Mouse (Mus musculus) bone marrow macrophage, adult 2 months (primary cell): Measurements from ENCODE around the gene Midn. TPM values are rescaled to one million over a fixed set of nuclear protein-coding genes. Genes with fewer than 3 reads are reported as not detected.

Experiments
- H3K27ac ChIP-seq: 2 replicates; pipeline ENCODE4 v1.5.1; 2012; ENCODE audit warnings: low read depth, low read length; ENCODE audit not compliant: insufficient read depth
- H3K4me1 ChIP-seq: 2 replicates; pipeline ENCODE4 v1.6.1; 2012; ENCODE audit warnings: low read length; ENCODE audit not compliant: control insufficient read depth, insufficient read depth
- H3K4me3 ChIP-seq: 2 replicates; pipeline ENCODE4 v1.5.1; 2012; ENCODE audit warnings: mild to moderate bottlenecking, low read length, moderate library complexity; ENCODE audit not compliant: insufficient read depth
- CTCF ChIP-seq: IDR thresholded peaks from 2 replicates; pipeline ENCODE4 v1.5.1; 2012; ENCODE audit warnings: low read depth, mild to moderate bottlenecking, low read length, moderate library complexity
- POLR2A ChIP-seq: IDR thresholded peaks from 2 replicates; pipeline ENCODE4 v1.6.1; 2012; ENCODE audit warnings: mild to moderate bottlenecking, low read depth, low read length, borderline replicate concordance
- polyA plus RNA-seq: library from polyadenylated mRNA; stranded (reverse); fragments of >200 nt; gene quantifications from 2 replicates; pipeline ENCODE4 v1.2.4, GENCODE M21; 2012; ENCODE audit not compliant: missing spikeins, insufficient read depth, insufficient read length

Gene Midn
- polyA plus RNA-seq, 1 experiment, result 40.5 TPM

DNA sequence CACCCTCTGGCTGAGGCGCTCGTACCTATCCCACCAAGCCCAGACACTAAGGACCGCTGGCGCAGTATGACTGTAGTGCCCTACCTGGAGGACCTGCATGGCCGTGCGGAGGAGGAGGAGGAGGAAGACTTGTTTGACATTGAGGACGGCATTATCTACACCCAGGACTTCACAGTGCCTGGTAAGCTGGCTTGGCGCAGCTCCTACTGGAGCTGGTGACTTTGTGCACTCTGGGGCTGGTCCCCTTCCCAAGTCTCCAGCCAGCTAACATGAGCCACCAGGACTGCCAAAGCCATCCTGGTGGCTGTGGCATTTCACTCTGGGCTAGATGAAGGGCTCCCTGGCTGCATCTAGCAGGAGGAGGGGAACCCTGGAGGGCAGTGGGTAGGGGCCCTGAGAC, 20.2 kb upstream of the Midn start:
- Histone ChIP-seq H3K27ac (no peak overlapping the region), H3K4me3 (no peak overlapping the region), H3K4me1 (no peaks in the 10 kb centered on the region; the same call in 1 of the 2 replicates)
- TF ChIP-seq CTCF (no peak), POLR2A (no peak)

- Histone ChIP-seq H3K4me3 (no peak overlapping the region), H3K27ac (no peak overlapping the region), H3K4me1 (peaks cover 2% of the 10 kb centered on the region; the same call in 1 of the 2 replicates)
- no peak for TF ChIP-seq CTCF
- no peak for TF ChIP-seq POLR2A
Measured at GRCm38 (mm10) chr10:80129846-80130245, 18.2 kb upstream of the Midn start.

- H3K27ac ChIP-seq, result no peak overlapping the region
- peaks cover 2% of the 10 kb centered on the region; the same call in 1 of the 2 replicates for H3K4me1 ChIP-seq
- no peak for TF ChIP-seq CTCF
- no peak for TF ChIP-seq POLR2A
Measured at GRCm38 (mm10) chr10:80130403-80131031, 17.6 kb upstream of the Midn start.

DNA sequence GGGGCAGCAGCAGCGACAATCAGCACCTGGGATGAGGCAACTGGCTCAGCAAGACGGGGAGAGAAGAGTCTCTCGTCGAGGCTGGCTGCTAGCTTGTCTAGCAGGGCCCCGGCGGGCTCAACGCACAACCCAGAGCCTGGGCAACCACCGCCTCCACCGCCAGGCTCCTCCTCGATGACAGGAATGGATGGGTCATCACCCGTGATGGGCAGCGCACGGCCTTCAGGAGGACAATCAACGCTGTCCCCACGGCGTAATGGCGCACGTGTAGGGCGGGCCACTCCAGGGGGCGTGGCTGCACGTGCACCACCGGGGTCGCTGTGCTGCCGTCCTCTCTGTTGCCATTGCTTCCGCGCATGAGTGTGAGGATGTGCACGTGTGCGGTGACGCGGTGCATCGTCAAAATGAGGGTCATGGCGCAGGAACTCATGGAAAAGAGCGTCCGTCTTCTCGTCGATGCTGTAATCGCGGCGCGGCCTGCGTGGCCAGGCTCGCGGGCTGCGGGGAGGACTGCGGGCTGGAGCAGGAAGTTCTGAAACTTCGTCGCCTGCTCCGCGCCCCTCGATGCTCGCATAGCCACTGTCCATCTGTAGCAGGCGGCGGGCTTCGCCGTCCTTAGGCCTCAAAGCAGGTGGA, 16.6 kb upstream of the Midn start:
- Histone ChIP-seq H3K4me3 (no peak overlapping the region), H3K27ac (no peak overlapping the region), H3K4me1 (peaks cover 2% of the 10 kb centered on the region; the same call in 1 of the 2 replicates)
- no peak for TF ChIP-seq POLR2A
- TF ChIP-seq CTCF, result no peak

More at GRCm38 (mm10) chr10:80130403-80131031, 17.6 kb upstream of the Midn start:
- H3K4me3 ChIP-seq, result no peak overlapping the region

DNA sequence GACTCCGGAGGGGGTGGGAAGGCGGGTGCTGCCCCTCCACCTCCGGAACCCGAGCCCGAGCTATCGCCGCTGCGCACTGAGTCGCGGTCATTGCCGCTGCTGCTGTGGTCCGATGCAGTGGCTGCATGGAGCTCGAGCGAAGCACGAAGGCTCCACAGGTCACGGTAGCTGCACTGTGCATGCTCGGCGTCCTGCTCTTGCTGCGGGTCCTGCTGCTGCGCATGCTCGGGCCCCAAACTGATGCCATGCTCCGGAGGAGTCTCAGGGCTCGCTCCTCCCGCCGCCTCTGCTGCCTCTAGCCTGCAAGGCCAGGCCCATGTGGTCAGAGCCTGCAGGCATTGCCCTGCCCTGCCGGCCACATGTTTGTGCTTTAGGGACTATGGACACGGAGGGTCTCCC, 16.1 kb upstream of the Midn start:
- H3K4me3 ChIP-seq, result no peak overlapping the region
- peaks cover 2% of the 10 kb centered on the region; the same call in 1 of the 2 replicates for H3K4me1 ChIP-seq
- no peak for TF ChIP-seq CTCF
- TF ChIP-seq POLR2A, result no peak
- no peak overlapping the region for H3K27ac ChIP-seq

DNA sequence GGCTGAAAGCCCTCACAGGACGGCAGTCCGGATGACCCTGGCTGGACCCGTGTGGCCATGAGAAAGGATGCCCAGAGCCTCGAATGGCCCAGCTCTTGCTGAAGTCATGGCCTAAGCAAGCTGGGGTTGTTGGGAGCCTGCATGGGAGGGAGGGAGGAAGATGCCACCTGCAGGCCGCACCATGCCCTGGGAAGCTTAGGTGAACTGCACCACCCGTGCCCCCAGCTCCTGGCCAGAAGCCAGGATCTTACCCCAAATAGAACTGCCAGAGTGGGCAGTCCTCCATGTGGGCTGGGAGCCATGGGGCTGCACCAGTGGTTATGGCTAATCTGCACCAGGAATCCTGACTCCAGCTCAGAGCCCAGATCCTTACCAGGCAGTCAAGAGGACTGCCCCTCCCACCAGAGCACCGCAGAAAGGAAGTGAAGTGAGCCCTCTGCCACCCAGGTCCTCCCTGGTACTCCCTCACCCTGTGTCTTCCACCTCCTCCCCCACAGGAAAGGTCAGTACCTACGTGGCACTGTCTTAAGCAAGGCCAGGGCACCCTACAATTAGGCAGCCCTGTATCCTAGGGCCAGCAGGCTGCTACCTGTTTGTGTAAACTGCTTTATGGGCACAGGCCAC, 14.7 kb upstream of the Midn start:
- Histone ChIP-seq H3K4me3 (no peak overlapping the region), H3K4me1 (peaks cover 2% of the 10 kb centered on the region; the same call in 1 of the 2 replicates), H3K27ac (no peak overlapping the region)
- no peak for TF ChIP-seq POLR2A
- no peak for TF ChIP-seq CTCF

DNA sequence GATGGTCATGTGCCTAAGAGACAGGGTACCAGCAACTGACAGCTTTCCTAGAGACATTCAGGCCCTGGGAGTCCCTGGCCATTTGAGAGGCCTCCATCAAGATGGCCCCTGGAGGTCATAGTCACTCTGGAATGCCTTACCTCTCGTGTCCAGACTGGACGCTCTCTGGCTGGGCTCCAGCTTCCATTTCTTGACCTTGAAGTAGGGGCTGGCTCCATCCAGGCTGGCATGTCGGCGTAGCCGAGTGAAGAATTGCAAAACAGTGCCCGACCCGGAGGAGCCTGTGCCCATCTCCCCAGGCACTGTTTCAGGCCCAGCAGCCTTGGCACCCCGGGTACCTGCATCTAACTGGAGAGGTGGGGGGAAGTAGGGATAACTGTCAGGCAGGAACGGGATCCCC, 13.7 kb upstream of the Midn start:
- TF ChIP-seq POLR2A, result no peak
- TF ChIP-seq CTCF, result no peak
- no peak overlapping the region for H3K27ac ChIP-seq
- H3K4me3 ChIP-seq, result no peak overlapping the region
- peaks cover 2% of the 10 kb centered on the region; the same call in 1 of the 2 replicates for H3K4me1 ChIP-seq

DNA sequence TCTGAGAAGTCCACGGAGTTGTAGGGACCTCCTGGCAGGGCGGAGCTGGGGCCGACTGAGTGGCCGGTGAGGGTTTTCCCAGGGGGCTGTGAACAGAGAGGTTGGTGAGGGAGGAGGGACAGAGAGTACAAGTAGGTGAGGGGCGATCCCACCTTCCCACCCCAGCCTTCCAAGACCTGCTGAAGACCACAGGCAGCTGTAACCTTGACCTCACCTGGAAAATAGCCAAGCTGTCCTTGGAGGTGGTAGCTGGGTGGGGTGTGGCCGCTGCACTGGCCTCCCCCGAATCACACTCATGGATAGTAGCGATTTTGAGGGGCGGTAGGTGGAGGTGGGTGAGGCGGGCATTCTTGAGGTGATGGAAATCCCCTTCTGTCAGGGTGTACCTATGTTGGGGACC, 12.9 kb upstream of the Midn start:
- TF ChIP-seq CTCF, result no peak
- no peak for TF ChIP-seq POLR2A
- peaks cover 2% of the 10 kb centered on the region; the same call in 1 of the 2 replicates for H3K4me1 ChIP-seq
- no peak overlapping the region for H3K4me3 ChIP-seq
- H3K27ac ChIP-seq, result no peak overlapping the region

DNA sequence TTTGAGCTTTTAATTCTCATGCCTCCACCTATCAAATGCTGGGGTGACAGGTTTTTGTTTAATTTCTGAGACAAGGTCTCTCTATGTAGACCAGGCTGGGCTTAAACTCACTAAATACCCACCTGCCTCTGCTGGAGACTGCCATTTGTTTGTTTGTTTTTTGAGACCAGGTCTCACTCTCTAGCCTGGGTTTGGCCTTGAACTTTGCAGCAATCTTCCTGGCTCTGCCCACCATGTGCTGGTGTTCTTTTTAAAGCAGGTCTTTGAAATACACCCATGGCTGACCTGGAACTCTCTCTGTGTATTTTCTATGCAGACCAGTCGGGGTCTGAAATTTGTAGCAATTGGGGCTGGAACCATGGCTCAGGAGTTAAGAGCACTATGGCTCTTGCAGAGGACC, 12.4 kb upstream of the Midn start:
- TF ChIP-seq POLR2A (no peak), CTCF (no peak)
- Histone ChIP-seq H3K4me3 (no peak overlapping the region), H3K27ac (no peak overlapping the region), H3K4me1 (peaks cover 2% of the 10 kb centered on the region; the same call in 1 of the 2 replicates)

DNA sequence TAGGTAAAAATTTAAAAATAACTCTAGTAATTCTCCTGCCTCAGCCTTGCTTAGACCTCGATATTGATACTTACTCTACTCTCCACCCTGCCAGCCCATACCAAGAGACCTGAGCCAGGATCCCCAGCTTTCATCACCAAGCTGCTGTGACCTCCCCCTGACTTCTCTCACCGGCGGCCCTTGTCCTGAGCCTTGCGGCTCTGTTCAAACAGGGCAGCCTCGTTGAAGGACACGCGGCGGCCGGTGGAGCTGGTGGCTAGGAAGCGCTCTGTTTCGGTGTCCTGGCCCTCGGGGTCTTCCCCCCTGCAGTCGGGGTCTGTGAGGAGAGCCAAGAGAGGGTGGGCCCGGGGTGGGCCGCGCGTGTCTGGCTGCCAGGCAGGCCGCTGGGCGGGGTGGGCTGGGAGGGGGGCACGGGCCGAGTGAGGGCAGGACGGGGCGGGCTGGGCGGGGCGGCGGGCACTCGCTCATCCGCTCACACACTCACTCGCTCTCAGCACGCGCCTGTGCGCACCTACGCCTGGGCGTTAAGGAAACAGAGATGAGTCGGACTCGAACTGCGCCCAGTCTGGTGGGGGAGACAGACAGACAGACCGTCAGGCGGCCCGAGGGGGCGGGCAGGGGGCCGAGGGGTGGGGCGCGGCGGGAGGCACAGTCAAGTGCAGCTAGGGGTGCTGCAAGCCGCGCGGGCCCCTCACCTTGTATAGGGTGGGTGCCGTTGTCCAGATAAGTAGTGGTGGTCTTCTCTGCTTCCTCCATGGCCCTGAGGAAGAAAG, 11.7 kb upstream of the Midn start:
- Histone ChIP-seq H3K4me1 (peaks cover 6% of the 10 kb centered on the region), H3K4me3 (no peak overlapping the region), H3K27ac (no peak overlapping the region)
- no peak for TF ChIP-seq POLR2A
- TF ChIP-seq CTCF, result no peak
